Mouse (Mus musculus) cerebellum, adult 11 months (tissue): Measurements from ENCODE around the gene Polr1a.
"Not testable (repeated sequence)": the region's sequence is repeated elsewhere in the genome, so short reads cannot be mapped to it uniquely, and the experiment has no call there.

Source experiments
- DNase-seq: peaks from one replicate; pipeline ENCODE4 v3.0.0; 2022

Gene Polr1a

GRCm38 (mm10) chr6:71908481-71909381 lies at the start of gene Polr1a, which contains the start of gene Ptcd3:
Polr1a (plus strand) TSS chr6:71909053.
Ptcd3 (minus strand) TSS chr6:71908750.
- DNase-seq, result peak; percentile 88

- DNase-seq, result no peak
Measured at GRCm38 (mm10) chr6:71867751-71868150, 41.1 kb upstream of the Polr1a start.

GRCm38 (mm10) chr6:71868809-71869208 lies 40.0 kb upstream of the Polr1a start:
- no peak for DNase-seq

- no peak for DNase-seq
Measured at GRCm38 (mm10) chr6:71871396-71871795, 37.5 kb upstream of the Polr1a start.

GRCm38 (mm10) chr6:71877965-71878760 lies 30.7 kb upstream of the Polr1a start:
- no peak for DNase-seq

GRCm38 (mm10) chr6:71893263-71893662 lies 15.6 kb upstream of the Polr1a start:
- no peak for DNase-seq

- DNase-seq, result no peak
Measured at GRCm38 (mm10) chr6:71907702-71908235, 1.1 kb upstream of the Polr1a start.

GRCm38 (mm10) chr6:71909384-71909783 lies 531 bp downstream of the Polr1a start:
- no peak for DNase-seq

- no peak for DNase-seq
Measured at GRCm38 (mm10) chr6:71909840-71910239, 987 bp downstream of the Polr1a start.

GRCm38 (mm10) chr6:71911686-71912450 lies 3.0 kb downstream of the Polr1a start:
- no peak for DNase-seq

GRCm38 (mm10) chr6:71920752-71921151 lies 11.9 kb downstream of the Polr1a start:
- no peak for DNase-seq

- DNase-seq, result not testable (repeated sequence)
Measured at GRCm38 (mm10) chr6:71925233-71925632, 16.4 kb downstream of the Polr1a start.

- DNase-seq, result peak; percentile 70
Measured at GRCm38 (mm10) chr6:71927911-71928310, 19.1 kb downstream of the Polr1a start.

- no peak for DNase-seq
Measured at GRCm38 (mm10) chr6:71930053-71930452, 21.2 kb downstream of the Polr1a start.

GRCm38 (mm10) chr6:71930830-71931437 lies 22.1 kb downstream of the Polr1a start:
- no peak for DNase-seq

GRCm38 (mm10) chr6:71932347-71932746 lies 23.5 kb downstream of the Polr1a start:
- DNase-seq, result no peak

- no peak for DNase-seq
Measured at GRCm38 (mm10) chr6:71934081-71934556, 25.3 kb downstream of the Polr1a start.

GRCm38 (mm10) chr6:71935737-71936136 lies 26.9 kb downstream of the Polr1a start:
- DNase-seq, result no peak

- no peak for DNase-seq
Measured at GRCm38 (mm10) chr6:71940912-71941311, 32.1 kb downstream of the Polr1a start.

- no peak for DNase-seq
Measured at GRCm38 (mm10) chr6:71945101-71945500, 36.2 kb downstream of the Polr1a start.

GRCm38 (mm10) chr6:71946121-71946520 lies 37.3 kb downstream of the Polr1a start:
- DNase-seq, result no peak

- DNase-seq, result no peak
Measured at GRCm38 (mm10) chr6:71949721-71950120, 40.9 kb downstream of the Polr1a start.
